Mouse (Mus musculus) T-helper 17 cell (primary cell): ENCODE data around the gene Atp1a4.

Experiments used
- in situ Hi-C, 2 experiments: fragments of 300-600 bp; cut with MboI, MseI; formaldehyde crosslinking; loops; 1 replicate in 1 of 2; 2 replicates in 1 of 2; pipeline ENCODE4 v1.15.1; 2025; ENCODE audit warnings: high pct_unique_total_duplicates in 2 of 2

Gene Atp1a4

DNA sequence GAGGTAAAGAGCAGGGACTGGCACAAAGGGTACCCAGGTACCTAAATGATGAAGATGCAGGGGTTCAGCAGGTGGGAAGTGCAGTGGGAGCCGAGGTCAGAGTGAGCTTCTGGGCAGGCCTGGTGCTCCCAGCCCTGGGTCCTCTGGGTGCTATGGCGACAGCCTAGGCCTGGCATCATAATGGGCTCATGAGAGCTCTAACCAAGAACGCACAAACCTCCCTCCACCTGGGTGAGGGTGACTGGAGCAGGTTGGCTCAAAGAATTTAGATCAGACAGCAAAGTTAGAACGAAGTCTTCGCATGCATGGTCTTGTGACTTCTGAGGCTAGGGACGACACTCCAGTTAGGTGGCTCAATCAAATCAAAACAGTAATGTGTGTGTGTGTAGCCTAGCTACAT lies at the start of gene Atp1a4:
TSS of gene Atp1a4 (minus strand) at position 101 of the 400 bp plus-strand sequence.
- in situ Hi-C loops, result no loop called here

DNA sequence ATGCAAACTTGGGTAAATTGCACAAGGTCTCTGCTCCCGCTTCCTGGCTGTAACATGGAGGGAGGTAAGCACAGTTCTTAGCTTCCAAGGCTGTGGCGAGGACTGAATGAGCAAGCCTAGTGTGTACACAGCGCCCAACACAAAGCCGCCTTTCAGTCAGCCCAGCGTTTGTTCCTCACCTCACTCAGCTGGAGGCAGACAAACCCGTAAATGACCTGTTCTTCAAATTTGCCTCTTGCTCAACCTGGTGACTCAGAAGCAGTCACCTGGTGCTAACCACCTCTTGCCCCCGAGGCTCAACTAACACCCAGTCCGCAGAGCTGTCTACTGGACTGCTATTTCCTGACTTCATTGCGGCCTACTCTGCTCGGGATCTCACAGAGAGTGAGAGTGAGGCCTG lies 49.7 kb upstream of the Atp1a4 start:
- in situ Hi-C loops, result loop anchor here in 1 of 2 experiments (5.0 kb wide), 1 partner anchor 86 kb away; no protein-coding TSS in a partner anchor

DNA sequence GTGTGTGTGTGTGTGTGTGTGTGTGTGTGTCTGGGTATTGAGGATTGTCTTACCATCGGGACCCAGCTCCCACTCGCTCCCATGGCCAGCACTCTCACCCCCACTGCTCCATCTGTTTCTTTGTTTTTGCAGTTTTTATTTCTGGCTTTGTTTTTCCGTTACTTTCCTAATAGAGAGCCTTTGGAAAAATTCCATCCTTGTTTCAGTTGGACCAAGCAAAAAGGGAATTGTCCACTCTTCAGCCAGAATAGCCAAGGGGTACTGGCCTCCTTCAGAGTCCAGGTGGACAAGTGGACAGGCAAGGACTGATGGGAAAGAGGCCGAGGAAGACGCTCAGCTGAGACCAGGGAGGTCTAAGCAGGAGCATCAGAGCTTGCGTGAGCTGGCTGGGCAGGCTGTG lies 48.7 kb upstream of the Atp1a4 start:
- in situ Hi-C loops, result loop anchor here in 1 of 2 experiments (5.0 kb wide), 1 partner anchor 85 kb away; no protein-coding TSS in a partner anchor

DNA sequence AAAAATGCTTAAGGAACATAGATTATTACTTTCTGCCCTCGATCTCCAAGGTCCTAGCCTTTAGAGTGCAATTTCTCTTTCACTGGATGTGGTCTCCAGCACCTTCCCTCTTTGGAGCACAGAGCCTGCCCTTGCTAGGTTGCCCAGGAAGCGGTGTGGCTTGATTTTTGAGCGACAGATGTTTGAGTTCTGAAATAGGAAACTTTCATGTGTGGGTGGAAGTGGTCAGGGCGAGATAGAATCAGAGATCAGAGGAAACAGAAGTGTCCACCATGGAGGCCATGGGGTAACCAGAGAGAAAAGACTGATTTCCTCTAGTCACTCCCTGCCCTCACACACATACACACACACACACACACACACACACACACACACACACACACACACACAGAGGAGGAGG lies 48.0 kb upstream of the Atp1a4 start:
- in situ Hi-C loops, result loop anchor here in 1 of 2 experiments (5.0 kb wide), 1 partner anchor 84 kb away; no protein-coding TSS in a partner anchor

DNA sequence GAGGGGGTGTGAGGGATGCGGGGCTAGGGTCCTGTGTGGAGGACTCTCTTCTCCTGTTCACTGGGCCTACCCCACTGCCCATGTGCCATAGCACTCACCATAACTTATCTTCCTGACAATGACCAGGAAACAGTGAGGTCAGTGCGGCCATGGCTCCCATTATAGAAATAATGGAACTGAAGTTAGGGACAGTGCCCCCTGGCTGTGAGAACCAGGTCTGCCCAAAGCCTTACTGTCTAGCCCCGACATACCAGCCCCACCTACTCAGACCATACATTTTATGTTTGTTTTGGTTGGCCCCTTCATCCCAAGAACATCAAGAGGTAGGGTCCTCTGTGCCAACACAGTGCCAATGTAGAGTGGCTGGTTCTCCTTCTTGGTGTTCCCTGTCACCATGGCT lies 47.4 kb upstream of the Atp1a4 start:
- in situ Hi-C loops, result loop anchor here in 1 of 2 experiments (5.0 kb wide), 1 partner anchor 83 kb away; no protein-coding TSS in a partner anchor

DNA sequence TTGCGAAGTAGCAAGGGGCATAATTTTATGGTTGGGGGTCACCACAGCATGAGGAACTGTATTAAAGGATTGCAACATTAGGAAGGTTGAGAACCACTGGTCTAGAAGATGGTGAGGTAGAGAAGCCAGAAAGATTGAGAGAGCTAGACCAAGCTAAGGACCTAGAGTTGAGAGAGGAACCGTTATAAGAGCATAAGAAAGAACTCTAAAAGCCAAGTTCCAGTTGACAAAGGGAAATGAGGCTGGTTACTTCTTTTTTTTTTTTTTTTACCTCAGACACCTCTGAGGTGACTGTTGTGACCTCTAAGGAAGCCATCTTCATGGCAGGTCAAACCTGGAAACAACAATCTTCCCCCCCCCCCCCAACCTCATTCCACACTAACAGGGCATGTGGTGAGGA lies 46.9 kb upstream of the Atp1a4 start:
- in situ Hi-C loops, result loop anchor here in 1 of 2 experiments (5.0 kb wide), 1 partner anchor 83 kb away; no protein-coding TSS in a partner anchor

DNA sequence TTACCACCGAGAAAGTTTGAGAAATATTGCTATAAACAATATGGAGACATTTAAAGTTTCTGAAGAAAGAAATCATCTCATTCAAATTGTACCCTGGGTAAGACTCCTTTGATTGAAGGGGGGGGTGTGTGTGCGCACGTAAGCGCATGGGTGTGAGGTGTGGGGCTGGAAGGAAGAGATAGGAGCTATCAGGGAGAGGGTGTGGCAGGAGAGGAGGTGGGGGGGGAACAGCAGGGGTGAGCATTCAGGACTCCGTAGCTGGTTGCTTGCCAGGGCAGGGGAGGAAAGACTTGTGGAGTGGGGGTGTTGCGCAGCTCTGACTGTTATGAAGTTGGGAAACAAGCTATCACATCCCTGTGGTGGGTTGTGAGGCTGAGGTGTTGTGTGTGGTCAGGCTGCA lies 46.2 kb upstream of the Atp1a4 start:
- in situ Hi-C loops, result no loop called here

DNA sequence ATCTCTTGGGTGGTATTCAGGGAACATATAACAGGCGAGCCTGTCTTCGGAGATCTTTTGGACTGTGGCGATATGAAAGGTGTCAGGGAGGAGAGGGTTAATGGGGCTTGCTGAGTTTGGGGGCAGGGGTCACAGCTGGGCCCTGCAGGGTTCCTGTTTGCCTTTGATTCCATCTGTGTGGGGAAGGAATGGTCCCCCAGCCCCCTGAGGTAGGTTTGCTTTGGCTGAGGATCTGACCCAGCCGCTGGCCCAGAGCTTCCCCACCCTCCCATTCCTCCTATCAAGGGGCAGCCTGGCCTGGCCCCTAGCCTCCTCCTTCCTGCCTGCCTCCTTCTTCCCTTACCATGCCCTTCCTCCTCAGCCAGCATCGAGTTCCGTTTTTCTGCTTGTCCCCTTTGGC lies 44.6 kb upstream of the Atp1a4 start:
- in situ Hi-C loops, result no loop called here

DNA sequence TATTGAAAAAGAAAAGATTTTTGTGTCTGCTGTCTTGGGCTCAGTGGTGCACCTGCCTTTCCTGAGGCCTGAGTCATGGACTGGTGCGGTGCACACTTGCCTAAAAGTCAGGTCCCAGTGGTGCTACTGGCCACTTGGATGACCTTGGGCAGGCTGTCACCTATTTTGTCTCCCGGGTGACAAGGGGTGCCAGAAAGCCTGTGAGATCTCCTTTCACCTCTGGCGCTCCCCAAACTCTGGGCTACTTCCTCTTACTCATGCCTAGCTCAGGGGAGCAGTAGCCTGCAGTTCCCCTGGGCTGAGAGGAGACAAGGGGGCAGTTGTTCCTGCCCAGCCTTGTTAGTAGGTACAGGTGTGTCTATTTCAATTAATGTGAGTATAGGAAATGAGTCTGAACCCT lies 44.1 kb upstream of the Atp1a4 start:
- in situ Hi-C loops, result no loop called here

DNA sequence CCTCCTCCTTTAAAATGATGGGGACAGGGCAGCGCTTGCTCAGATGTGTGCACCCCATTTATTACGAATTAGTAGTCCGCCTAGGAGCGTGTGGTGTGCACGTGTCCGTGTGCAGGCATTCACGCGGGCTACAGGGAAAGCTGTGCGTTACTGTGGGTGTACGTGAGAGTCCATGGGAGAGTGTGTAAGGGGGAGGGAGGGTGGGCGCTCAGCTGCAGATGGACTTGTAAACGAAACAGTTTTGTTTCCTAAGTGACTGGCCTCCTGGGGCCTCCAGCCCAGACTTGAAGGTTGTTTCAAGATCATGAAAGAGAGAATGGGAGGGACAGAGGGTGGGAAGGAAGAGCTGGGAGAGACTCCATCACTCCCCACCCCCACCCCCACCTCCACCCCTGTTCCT lies 43.0 kb upstream of the Atp1a4 start:
- in situ Hi-C loops, result no loop called here

DNA sequence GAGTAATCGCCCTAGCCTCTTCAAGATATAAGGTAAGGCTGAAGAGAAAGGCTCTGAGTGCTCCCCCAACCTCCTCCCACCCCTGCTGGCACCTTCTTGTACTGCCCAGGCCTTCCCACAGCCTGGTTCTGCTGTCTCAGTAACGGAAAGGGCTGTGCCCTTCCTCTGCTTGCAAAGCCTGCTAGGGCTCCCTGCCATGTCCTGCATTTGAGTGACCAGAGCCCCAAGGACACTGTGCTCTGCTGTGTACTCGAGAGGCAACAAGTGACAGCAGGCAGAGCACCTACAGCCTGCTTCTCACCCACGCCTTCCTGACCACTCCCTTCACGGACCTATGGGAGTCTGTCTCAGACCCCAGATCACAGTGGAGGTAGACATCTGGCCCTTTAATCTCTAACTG lies 42.0 kb upstream of the Atp1a4 start:
- in situ Hi-C loops, result no loop called here

DNA sequence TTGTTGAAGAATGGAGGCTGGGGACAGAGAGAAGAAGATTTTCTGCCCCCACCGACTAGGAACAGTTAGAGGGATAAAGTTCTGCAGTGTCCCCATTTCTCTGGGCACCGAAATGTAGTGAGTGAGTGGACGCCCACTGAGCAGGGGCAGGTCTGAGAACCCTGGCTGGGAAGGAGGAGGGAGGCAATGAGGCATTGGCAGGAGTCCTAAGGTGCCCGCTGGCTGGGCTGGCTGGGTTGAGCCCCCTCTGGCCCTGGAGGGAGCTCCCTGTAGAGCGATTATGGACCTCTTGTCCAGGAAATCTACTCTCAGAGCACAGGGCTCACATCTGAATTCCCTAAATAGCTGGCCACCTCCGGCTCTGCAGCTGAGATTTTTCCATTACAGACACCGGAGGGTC lies 41.3 kb upstream of the Atp1a4 start:
- in situ Hi-C loops, result no loop called here

DNA sequence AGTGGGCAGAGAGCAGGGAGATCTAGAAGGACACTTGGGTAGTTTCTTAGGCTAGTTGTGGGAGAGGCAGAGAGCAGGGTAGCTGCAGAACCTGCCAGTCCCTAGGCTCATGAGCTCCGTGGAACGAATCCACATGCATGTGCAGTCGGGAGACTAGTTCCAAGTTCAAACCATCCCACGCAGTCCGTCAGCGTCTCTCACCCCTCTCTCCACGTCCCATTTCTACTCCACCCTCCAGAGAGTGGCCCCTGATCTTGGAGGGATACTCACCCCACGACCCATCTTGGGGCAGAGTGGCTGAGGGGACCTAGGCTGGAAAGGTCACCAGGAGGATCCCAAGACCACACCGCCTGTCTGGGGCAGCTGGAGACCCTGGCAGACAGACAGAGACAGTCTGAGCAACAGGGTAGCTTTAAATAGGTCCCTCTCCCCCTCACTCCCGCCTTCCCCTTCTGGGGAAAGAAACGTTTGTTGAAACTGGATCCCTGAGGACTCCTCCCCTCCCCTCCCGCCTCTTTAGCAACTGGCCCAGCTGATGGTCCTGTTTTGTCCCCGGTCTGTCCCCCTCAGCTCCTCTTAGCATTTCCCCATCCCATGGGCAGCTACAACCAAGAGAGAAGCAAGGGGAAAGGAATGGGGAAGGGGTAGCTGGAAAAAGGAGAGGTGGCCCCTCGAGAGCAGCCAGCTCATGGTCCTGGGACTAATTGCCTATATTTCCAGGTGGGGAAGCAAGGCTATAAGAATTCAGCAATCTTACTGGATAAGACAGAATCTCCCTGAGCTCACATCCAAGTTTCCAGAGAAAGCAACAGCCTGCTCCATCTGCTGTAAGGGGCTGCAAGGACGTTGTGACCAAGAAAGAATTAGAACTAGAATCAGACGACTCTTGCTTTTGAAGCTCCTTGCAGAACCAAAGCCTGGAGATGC lies 39.7 kb upstream of the Atp1a4 start, which contains the start of gene Atp1a2:
TSS of gene Atp1a2 (minus strand) at position 454 of the 927 bp plus-strand sequence.
- in situ Hi-C loops, result no loop called here

DNA sequence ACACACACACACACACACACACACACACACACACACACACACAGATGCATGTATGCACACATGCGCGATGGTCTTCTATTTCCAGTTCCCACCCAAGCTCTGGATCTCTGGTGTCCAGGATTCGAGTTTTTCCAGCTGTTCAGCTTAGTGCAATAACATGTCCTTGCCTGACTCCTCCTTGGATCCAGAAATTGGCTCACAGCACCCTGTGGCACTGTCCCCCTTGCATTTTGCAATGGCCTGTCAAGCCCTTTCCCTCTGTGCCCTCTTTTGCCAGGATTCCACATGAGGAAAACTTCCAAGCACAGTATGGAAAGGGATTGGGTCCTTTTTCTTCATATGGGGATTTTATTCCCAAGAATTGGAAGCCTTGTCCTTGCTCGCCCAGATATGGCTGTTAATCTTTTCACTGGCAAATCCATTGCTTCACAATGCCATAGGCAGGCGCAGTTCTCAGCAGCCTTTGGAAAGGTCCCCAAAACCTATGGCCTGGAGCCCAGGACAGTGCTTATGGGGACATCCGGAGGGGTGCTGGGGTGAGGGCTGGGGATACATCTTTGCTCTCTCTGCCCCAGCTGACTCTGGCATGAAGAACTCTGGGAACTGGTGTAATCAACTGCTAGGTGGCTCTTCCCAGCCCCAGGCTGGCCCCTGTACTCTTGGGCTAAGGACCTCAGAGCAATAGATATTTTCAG lies 38.7 kb upstream of the Atp1a4 start:
- in situ Hi-C loops, result no loop called here

DNA sequence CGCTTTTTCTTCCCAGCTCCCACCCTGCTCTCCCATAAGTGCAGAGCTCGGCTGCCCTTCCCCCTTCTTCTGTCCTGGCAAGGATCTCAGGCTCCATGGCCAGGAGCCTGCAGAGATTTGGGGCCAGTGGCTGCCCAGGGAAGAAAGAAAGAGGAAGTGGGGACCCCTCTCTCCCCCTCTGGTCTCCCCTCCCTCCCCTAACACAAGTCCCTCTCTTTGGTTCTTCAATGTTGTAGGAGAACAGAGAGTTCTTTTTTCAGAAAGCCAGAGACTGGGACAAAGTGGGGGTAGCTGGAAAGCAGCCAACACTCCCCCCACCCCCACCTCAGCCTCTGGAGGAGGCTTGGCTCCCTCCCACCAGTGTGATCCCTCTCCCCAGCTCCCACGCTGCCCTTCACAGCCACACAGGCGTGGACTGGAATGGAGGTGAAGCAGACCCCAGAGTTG lies 37.6 kb upstream of the Atp1a4 start:
- in situ Hi-C loops, result no loop called here

DNA sequence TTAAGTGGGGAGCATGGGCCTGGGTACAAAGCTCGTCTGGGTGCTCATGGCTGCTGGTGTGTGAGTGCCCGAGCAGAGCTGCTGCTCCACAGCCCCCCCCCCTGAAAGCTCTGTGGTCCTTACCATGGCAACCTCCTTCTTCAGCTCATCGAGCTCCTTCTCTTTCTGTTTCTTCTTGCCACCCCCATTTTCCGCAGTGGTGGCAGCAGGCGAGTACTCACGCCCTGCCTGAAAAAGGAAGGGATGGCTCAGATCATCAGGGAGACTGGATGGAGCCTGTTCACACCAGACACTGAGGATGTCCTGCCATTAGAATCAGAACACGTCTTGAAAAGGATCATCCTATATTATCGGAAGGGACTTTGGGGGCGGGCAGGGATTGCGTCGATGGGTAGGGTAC lies 35.2 kb upstream of the Atp1a4 start:
- in situ Hi-C loops, result no loop called here

DNA sequence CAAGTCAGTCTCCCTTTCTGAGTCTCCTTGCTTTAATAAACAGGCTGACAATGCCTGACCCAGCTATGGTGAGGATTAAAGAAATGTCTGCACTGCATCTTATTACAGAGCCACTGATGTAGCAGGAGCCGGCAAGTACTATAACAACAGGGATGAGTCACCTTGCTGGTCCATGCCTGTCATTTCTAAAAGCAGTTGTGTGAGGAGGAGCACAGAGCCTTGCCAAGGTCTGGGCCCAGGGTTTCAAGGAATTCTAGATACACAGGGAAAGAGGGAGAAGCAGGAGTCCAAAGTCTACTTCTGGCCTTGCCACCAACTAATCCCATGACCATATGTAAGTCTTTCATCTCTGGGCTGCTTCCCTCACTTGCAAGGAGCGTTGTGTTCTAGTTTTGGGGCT lies 34.7 kb upstream of the Atp1a4 start:
- in situ Hi-C loops, result no loop called here

DNA sequence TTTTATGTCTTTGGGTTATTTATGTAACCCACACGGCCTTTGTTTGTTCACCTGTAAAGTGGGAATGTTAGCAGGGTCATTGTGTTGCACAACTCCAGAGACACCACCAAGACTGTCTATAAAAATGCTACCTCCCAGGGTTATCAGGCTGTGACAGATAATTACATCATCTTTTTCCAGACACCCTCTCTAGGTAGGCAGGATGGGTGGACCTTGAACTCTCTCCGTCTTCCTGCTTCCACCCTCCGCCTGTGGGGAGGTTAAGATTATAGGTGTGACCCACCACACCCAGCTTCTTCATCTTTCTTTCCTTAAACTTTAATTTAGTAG lies 31.4 kb upstream of the Atp1a4 start:
- in situ Hi-C loops, result no loop called here

DNA sequence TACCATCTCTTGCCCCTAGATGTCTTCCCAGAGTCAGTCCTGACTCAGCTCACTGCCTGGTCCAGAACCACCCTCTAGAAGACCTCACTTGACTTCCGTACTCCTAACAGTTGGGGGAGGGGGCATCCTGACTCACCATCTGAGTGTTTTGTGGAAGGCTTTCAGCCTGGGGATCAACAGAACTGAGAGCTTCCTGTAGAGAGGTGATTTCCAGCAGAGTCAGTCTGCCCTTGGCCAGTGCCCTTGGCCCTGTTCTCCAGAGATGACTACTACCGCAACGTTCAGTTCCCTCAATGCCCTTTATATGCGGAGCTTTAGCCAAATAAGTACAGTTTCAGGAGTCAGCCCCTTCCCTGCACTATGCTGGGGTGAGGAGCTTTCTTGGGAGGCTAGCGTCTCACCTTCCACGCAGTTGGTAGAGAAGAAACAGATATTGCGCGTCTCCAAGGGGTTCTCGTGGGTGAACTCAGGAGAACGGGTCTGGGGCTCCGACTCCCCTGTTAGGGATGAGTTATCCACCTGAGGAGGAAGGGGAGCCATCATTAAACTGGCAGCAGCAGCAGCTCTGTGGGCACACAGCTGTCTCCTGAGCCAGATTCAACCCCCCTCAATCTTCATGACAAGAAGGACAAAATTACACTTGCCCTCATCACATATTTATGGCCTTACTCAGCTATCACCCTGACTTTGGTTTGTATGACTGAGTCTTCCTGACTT lies 30.8 kb upstream of the Atp1a4 start:
- in situ Hi-C loops, result no loop called here

DNA sequence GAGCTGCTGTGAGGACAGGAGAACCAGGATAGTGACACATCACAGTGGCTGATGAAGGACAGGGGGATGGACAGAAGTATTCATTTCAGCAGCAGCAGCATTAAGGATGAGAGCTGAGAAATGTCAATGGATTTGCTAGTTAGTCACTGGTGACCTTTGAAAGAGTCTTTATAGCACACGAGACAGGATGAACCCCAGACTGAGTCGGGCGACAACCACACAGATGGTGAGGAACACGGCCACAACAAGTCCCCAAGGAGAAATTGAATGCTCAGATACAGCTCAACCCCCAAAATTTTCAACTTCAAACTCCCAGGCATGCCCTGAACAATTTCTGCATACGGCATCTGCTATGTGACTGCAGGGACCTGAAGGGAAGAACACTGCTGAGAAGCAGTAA lies 28.5 kb upstream of the Atp1a4 start:
- in situ Hi-C loops, result no loop called here

DNA sequence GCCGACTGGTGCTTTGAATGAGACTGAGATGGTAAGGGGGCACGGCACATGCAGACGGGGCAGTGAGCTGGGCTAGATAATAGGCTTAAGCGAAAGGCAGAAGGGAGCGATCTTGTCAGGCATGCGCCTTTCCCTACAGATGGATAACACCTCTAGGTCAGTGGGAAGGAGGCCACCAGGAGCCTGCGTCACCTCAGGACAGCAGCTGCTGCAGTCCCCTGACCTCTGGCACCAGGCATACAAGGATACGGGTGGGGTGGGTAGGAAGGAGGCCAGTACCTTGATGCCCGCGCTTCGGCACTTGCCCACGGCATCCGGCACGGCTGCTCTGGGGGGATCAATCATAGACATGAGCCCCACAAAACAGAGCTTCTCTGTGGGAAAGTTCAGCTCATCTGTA lies 26.0 kb upstream of the Atp1a4 start:
- in situ Hi-C loops, result no loop called here

DNA sequence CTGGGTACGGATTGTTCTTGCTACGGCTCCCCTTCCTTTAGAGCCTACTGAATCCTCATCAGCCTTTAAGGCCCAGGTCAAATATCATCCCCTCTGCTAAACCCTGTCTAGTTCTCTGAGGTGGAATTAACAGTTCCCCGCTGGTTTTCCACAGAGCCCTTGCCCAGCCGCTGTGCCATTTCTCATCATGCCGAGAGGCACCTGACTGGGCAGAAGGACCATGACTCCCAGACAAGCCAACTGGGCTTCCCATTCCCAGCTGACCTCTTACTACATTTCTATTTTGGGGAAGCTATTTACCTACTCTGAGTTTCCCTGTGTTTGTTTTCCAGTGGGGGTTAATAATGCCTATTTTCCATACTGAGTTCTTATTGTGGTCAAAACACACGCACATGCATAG lies 24.9 kb upstream of the Atp1a4 start:
- in situ Hi-C loops, result no loop called here
